Mouse (Mus musculus) cerebellum, adult 2 months (tissue): Measurements from ENCODE around the gene Slc12a1. TPM values are rescaled to one million over a fixed set of nuclear protein-coding genes. Genes with fewer than 3 reads are reported as not detected.

Source experiments
- DNase-seq, 2 experiments: peaks; one replicate each; pipeline ENCODE4 v3.0.0; 2021
- H3K27ac ChIP-seq: fragments of 200-500 bp; 2 replicates; pipeline ENCODE4 v1.5.1; 2012; ENCODE audit warnings: low read length, control low read depth, inconsistent platforms; ENCODE audit not compliant: insufficient read depth
- H3K27me3 ChIP-seq: fragments of 200-500 bp; 2 replicates; pipeline ENCODE4 v1.6.1; 2012; ENCODE audit warnings: inconsistent platforms, mild to moderate bottlenecking, low read length, moderate library complexity; ENCODE audit not compliant: control insufficient read depth, insufficient read depth
- H3K4me1 ChIP-seq: fragments of 200-500 bp; 2 replicates; pipeline ENCODE4 v1.6.1; 2011; ENCODE audit warnings: low read length; ENCODE audit not compliant: control insufficient read depth, insufficient read depth
- H3K4me3 ChIP-seq: fragments of 200-500 bp; replicated peaks from 2 replicates; pipeline ENCODE3; 2011; ENCODE audit warnings: mild to moderate bottlenecking, low read depth, low read length, control low read depth; ENCODE audit not compliant: insufficient read depth
- CTCF ChIP-seq: fragments of 200-500 bp; IDR thresholded peaks from 2 replicates; pipeline ENCODE4 v1.5.1; 2011; ENCODE audit warnings: low read depth, mild to moderate bottlenecking, control low read depth, low read length, moderate library complexity, borderline replicate concordance; ENCODE audit not compliant: insufficient read depth
- POLR2A ChIP-seq: fragments of 200-500 bp; IDR thresholded peaks from 2 replicates; pipeline ENCODE4 v1.6.1; 2011; ENCODE audit warnings: low read length, control low read depth, borderline replicate concordance; ENCODE audit not compliant: insufficient read depth
- WGBS: fragments of 180-500 bp; shearing (Covaris S2); methylation state at CpG from one replicate; pipeline ENCODE4 v1.1.7; 2018; 5-methylcytosine and 5-hydroxymethylcytosine counted together
- polyA plus RNA-seq: library from polyadenylated mRNA; depleted of rRNA; stranded (reverse); fragments of >200 nt; gene quantifications from 2 replicates; pipeline ENCODE4 v1.2.3, GENCODE M21; 2012

Gene Slc12a1
- polyA plus RNA-seq, 1 experiment = 0.07 TPM

GRCm38 (mm10) chr2:125249874-125250273, 97.6 kb downstream of the Slc12a1 start:
- Histone ChIP-seq H3K27ac (no peak overlapping the region), H3K4me1 (peaks cover 3% of the 10 kb centered on the region; the same call in 1 of the 2 replicates), H3K27me3 (no peaks in the 10 kb centered on the region), H3K4me3 (no peak overlapping the region)
- TF ChIP-seq CTCF = no peak
- TF ChIP-seq POLR2A = no peak
- no peak for DNase-seq
- WGBS = 94% methylated on average over 4 of the region's 4 CpGs

- no peak for DNase-seq
- TF ChIP-seq CTCF = 0 out of 2 replicates have a peak, but pooled peaks have one; percentile 7
- no peak for TF ChIP-seq POLR2A
- H3K4me1 ChIP-seq = no peaks in the 10 kb centered on the region; the same call in 1 of the 2 replicates
- H3K27ac ChIP-seq = no peak overlapping the region
- H3K27me3 ChIP-seq = no peaks in the 10 kb centered on the region
- 89% methylated on average over 4 of the region's 4 CpGs for WGBS
- no peak overlapping the region for H3K4me3 ChIP-seq
These were observed 99.5 kb downstream of the Slc12a1 start for GRCm38 (mm10) chr2:125251781-125252180.

- Histone ChIP-seq H3K27ac (no peak overlapping the region), H3K4me3 (no peak overlapping the region), H3K4me1 (no peaks in the 10 kb centered on the region; the same call in 1 of the 2 replicates), H3K27me3 (no peaks in the 10 kb centered on the region)
- TF ChIP-seq POLR2A (no peak), CTCF (peak; percentile 72; the same call in 1 of the 2 replicates)
- 57% methylated on average over 2 of the region's 2 CpGs for WGBS
- peak; percentile 39 to 46 for DNase-seq
These were observed 100.0 kb downstream of the Slc12a1 start for GRCm38 (mm10) chr2:125252275-125252674.

GRCm38 (mm10) chr2:125253699-125254098, 101.4 kb downstream of the Slc12a1 start:
- no peaks in the 10 kb centered on the region; the same call in 1 of the 2 replicates for H3K4me1 ChIP-seq
- DNase-seq = no peak
- H3K27ac ChIP-seq = no peak overlapping the region
- H3K27me3 ChIP-seq = no peaks in the 10 kb centered on the region
- no peak overlapping the region for H3K4me3 ChIP-seq
- no peak for TF ChIP-seq POLR2A
- no peak for TF ChIP-seq CTCF
- 94% methylated on average over 6 of the region's 6 CpGs for WGBS

- 95% methylated on average over 3 of the region's 3 CpGs for WGBS
- no peak for DNase-seq
- Histone ChIP-seq H3K27ac (no peak overlapping the region), H3K4me1 (no peaks in the 10 kb centered on the region), H3K27me3 (no peaks in the 10 kb centered on the region), H3K4me3 (no peak overlapping the region)
- no peak for TF ChIP-seq POLR2A
- TF ChIP-seq CTCF = no peak
These were observed 102.3 kb downstream of the Slc12a1 start for GRCm38 (mm10) chr2:125254630-125255029.

- Histone ChIP-seq H3K27ac (no peak overlapping the region), H3K4me1 (no peaks in the 10 kb centered on the region), H3K4me3 (no peak overlapping the region), H3K27me3 (no peaks in the 10 kb centered on the region)
- TF ChIP-seq POLR2A = no peak
- TF ChIP-seq CTCF = no peak
- no peak for DNase-seq
- 88% methylated on average over 3 of the region's 3 CpGs for WGBS
These were observed 103.6 kb downstream of the Slc12a1 start for GRCm38 (mm10) chr2:125255886-125256285.

GRCm38 (mm10) chr2:125259230-125260120, 107.2 kb downstream of the Slc12a1 start:
- peak in 1 of 2 experiments; percentile 16 for DNase-seq
- TF ChIP-seq CTCF (peak; percentile 37; the same call in 1 of the 2 replicates), POLR2A (no peak)
- whole genome bisulfite sequencing = 83% methylated on average over 14 of the region's 14 CpGs
- Histone ChIP-seq H3K27ac (no peak overlapping the region), H3K4me3 (no peak overlapping the region), H3K27me3 (no peaks in the 10 kb centered on the region), H3K4me1 (no peaks in the 10 kb centered on the region)

- 79% methylated on average over 2 of the region's 2 CpGs for WGBS
These were observed 108.0 kb downstream of the Slc12a1 start for GRCm38 (mm10) chr2:125260326-125260725.

More at GRCm38 (mm10) chr2:125260326-125260725, 108.0 kb downstream of the Slc12a1 start:
- Histone ChIP-seq H3K4me1 (no peaks in the 10 kb centered on the region), H3K27me3 (no peaks in the 10 kb centered on the region), H3K27ac (no peak overlapping the region), H3K4me3 (no peak overlapping the region)
- DNase-seq = no peak
- TF ChIP-seq POLR2A (no peak), CTCF (no peak)
